Mouse (Mus musculus) neutrophil, adult 5-6 weeks (primary cell): ENCODE measurements around the gene Vmn1r223. TPM values are rescaled to one million over a fixed set of nuclear protein-coding genes. Genes with fewer than 3 reads are reported as not detected.

ENCODE experiments used
- ATAC-seq: fragments of 151-379, 151-347 bp; 2 replicates; pipeline ENCODE4 v1.8.0; 2017; ENCODE audit warnings: mild to moderate bottlenecking, moderate TSS enrichment; ENCODE audit not compliant: insufficient number of reproducible peaks, poor library complexity, low FRiP score, severe bottlenecking; ENCODE audit errors: extremely low read depth
- total RNA-seq: library from RNA; stranded (forward); fragments of 200-1000 nt; gene quantifications from 2 replicates; pipeline ENCODE4 v1.2.3, GENCODE M21; 2017

Vmn1r223 gene
- total RNA-seq, 1 experiment from 2014 or later, result not detected

GRCm38 (mm10) chr13:23299999-23300341 lies 53.0 kb downstream of the Vmn1r223 start:
- ATAC-seq, result no peak

Other genes starting within 250 kb of the Vmn1r223 start
- 0.25 TPM in 1 of 2 replicates, not detected in the other for gene Vmn1r213, start 239.5 kb upstream of the Vmn1r223 start, total RNA-seq
- gene Vmn1r214, start 216.7 kb upstream of the Vmn1r223 start, total RNA-seq, result not detected in 2 replicates
- not detected in 2 replicates for gene Vmn1r215, start 179.1 kb upstream of the Vmn1r223 start, total RNA-seq
- not detected in 2 replicates for gene Vmn1r217, start 128.9 kb upstream of the Vmn1r223 start, total RNA-seq
- gene Vmn1r218, start 114.0 kb upstream of the Vmn1r223 start, total RNA-seq, result not detected in 2 replicates
- 0.12 TPM in 1 of 2 replicates, not detected in the other for gene Vmn1r219, start 87.8 kb upstream of the Vmn1r223 start, total RNA-seq
- 0.12 TPM in 1 of 2 replicates, not detected in the other for gene Vmn1r220, start 59.2 kb upstream of the Vmn1r223 start, total RNA-seq
- gene Vmn1r221, start 33.0 kb upstream of the Vmn1r223 start, total RNA-seq, result 0.12 TPM in 1 of 2 replicates, not detected in the other
- gene Vmn1r222, start 11.2 kb upstream of the Vmn1r223 start, total RNA-seq, result not detected in 2 replicates
- 34.4 and 34.6 TPM in 2 replicates for gene Zfp322a, start 122.1 kb downstream of the Vmn1r223 start, total RNA-seq
- 10.2 and 12.6 TPM in 2 replicates for gene Abt1, start 176.7 kb downstream of the Vmn1r223 start, total RNA-seq
- not detected in 2 replicates for gene Btn1a1, start 218.8 kb downstream of the Vmn1r223 start, total RNA-seq
- 0.25 and 0.58 TPM in 2 replicates for gene Btn2a2, start 241.7 kb downstream of the Vmn1r223 start, total RNA-seq